Mouse (Mus musculus) forebrain, postnatal 0 days (tissue): ENCODE measurements around the gene Gm49339. TPM values are rescaled to one million over a fixed set of nuclear protein-coding genes. Genes with fewer than 3 reads are reported as not detected.
"Not testable (repeated sequence)": the region's sequence is repeated elsewhere in the genome, so short reads cannot be mapped to it uniquely, and the experiment has no call there.

ENCODE experiments used
- ATAC-seq: fragments of 200-750 bp; cut with Nextera tagmentation; 2 replicates; pipeline ENCODE4 v1.8.0; 2017; ENCODE audit warnings: mild to moderate bottlenecking, moderate library complexity
- DNase-seq: peaks from one replicate; pipeline ENCODE4 v3.0.0-alpha.2; 2015
- H3K27ac ChIP-seq: fragments of 300-500 bp; sonication (generic); 2 replicates; pipeline ENCODE4 v1.5.1; 2014; ENCODE audit warnings: low read depth, mild to moderate bottlenecking, antibody characterized with exemption, low read length, moderate library complexity, mixed read lengths
- H3K27me3 ChIP-seq: fragments of 300-500 bp; sonication (generic); 2 replicates; pipeline ENCODE4 v1.6.1; 2014; ENCODE audit warnings: mild to moderate bottlenecking, low read length, mixed read lengths; ENCODE audit not compliant: insufficient read depth
- H3K36me3 ChIP-seq: fragments of 300-500 bp; sonication (generic); 2 replicates; pipeline ENCODE4 v1.6.1; 2014; ENCODE audit warnings: mild to moderate bottlenecking, moderate library complexity; ENCODE audit not compliant: insufficient read depth
- H3K4me1 ChIP-seq: fragments of 300-500 bp; sonication (generic); 2 replicates; pipeline ENCODE4 v1.6.1; 2014; ENCODE audit warnings: antibody characterized with exemption; ENCODE audit not compliant: insufficient read depth
- H3K4me2 ChIP-seq: fragments of 300-500 bp; sonication (generic); 2 replicates; pipeline ENCODE4 v1.6.1; 2014; ENCODE audit warnings: low read depth, mild to moderate bottlenecking, moderate library complexity
- H3K4me3 ChIP-seq: fragments of 300-500 bp; sonication (generic); 2 replicates; pipeline ENCODE4 v1.5.1; 2014; ENCODE audit warnings: low read depth, low read length, mixed read lengths
- H3K9ac ChIP-seq: fragments of 300-500 bp; sonication (generic); 2 replicates; pipeline ENCODE4 v1.6.1; 2014; ENCODE audit warnings: mild to moderate bottlenecking
- H3K9me3 ChIP-seq: fragments of 300-500 bp; sonication (generic); 2 replicates; pipeline ENCODE4 v1.6.1; 2016; ENCODE audit warnings: low read length
- CTCF ChIP-seq: sonication (generic); IDR thresholded peaks from 2 replicates; pipeline ENCODE4 v1.5.1; 2016; ENCODE audit warnings: antibody characterized with exemption, control low read depth, low read depth
- WGBS: fragments of 180-500 bp; shearing (Covaris S2); extraction: QIAGEN DNeasy Blood & Tissue Kit; methylation state at CpG from one replicate; pipeline ENCODE4 v1.1.7; 2014; 5-methylcytosine and 5-hydroxymethylcytosine counted together
- polyA plus RNA-seq: library from polyadenylated mRNA; unstranded; fragments of >200 nt; fragmentation: Nextera tagmentation; extraction: Ambion mirVana; gene quantifications from 2 replicates; pipeline ENCODE4 v1.2.1, GENCODE M21; 2015
- total RNA-seq: library from RNA; depleted of rRNA; stranded (reverse); fragments of >200 nt; gene quantifications from 2 replicates; pipeline ENCODE4 v1.2.3, GENCODE M21; 2014

Gm49339 gene
- total and polyA plus RNA-seq, 2 experiments from 2014 or later: 0.10 to 0.38 TPM

DNA sequence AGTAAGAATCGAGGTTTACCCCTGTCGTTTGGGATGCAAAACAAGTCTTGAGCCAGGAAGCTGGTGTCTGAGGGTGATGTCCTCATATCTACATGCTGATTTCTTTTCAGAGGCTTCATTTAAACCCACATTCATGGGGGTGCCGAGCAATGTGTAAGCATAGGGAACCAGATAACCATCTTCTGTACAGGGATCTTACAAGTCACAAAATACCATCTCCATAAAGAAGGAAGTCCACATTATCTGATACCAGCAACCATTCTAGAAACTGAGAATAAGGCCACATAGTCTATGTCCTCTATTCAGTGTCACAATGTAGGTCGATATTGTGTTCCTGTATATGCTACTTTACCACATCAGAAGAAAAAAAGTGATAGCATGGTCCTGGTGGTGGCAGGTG, 24.0 kb upstream of the Gm49339 start:
- Histone ChIP-seq H3K4me1 (no peaks in the 10 kb centered on the region), H3K4me3 (no peak overlapping the region), H3K36me3 (no peaks in the 10 kb centered on the region), H3K27ac (no peak overlapping the region), H3K27me3 (no peaks in the 10 kb centered on the region), H3K4me2 (no peak overlapping the region), H3K9ac (no peak overlapping the region), H3K9me3 (no peaks in the 10 kb centered on the region)
- TF ChIP-seq CTCF: no peak
- 85% methylated on average over 4 of the region's 4 CpGs for WGBS
- DNase-seq: no peak
- ATAC-seq: no peak

DNA sequence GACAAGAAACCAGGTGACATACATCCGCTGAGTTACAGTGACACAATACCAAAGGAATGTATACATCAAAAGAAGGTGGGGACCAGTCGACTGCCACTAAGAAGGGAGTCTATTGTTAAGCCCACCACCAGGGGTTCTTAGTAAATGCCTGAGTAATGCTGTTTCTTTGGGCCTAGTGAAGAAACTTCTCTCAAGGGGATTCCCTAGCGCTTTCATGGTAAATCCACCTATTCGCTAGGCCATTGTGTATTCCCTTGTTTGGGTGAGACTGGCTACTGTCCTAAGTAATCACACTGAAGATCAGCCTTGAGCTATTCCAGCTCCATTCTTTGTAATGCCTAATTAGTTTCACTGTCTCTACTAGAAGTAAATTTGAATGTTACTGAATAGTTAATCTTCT, 16.6 kb upstream of the Gm49339 start:
- not testable (repeated sequence) for H3K9ac ChIP-seq, H3K9me3 ChIP-seq, H3K4me1 ChIP-seq, H3K27ac ChIP-seq, H3K4me3 ChIP-seq, H3K4me2 ChIP-seq, DNase-seq, H3K36me3 ChIP-seq, ATAC-seq, H3K27me3 ChIP-seq
- 27% methylated on average over 4 of the region's 4 CpGs for WGBS

- not testable (repeated sequence) for DNase-seq, H3K27me3 ChIP-seq, H3K9me3 ChIP-seq, H3K36me3 ChIP-seq, H3K9ac ChIP-seq, H3K4me3 ChIP-seq, H3K4me1 ChIP-seq, H3K27ac ChIP-seq, H3K4me2 ChIP-seq, ATAC-seq
- no CpG with 5 or more reads among the region's 2 CpGs for WGBS
Measured at GRCm38 (mm10) chr10:51490691-51491090, 10.3 kb downstream of the Gm49339 start, which contains the start of gene Lilrb4a. Gene Lilrb4a, plus strand, starts transcription at chr10:51490956.

- no peak for TF ChIP-seq CTCF
- H3K9ac ChIP-seq: no peak overlapping the region
- no peaks in the 10 kb centered on the region for H3K36me3 ChIP-seq
- no peaks in the 10 kb centered on the region for H3K9me3 ChIP-seq
- no peaks in the 10 kb centered on the region for H3K4me1 ChIP-seq
- H3K4me3 ChIP-seq: no peak overlapping the region
- H3K27ac ChIP-seq: no peak overlapping the region
- H3K27me3 ChIP-seq: no peaks in the 10 kb centered on the region
- no peak for DNase-seq
- no peak overlapping the region for H3K4me2 ChIP-seq
- ATAC-seq: no peak
Measured at GRCm38 (mm10) chr10:51520021-51520420, 39.6 kb downstream of the Gm49339 start.

- Histone ChIP-seq H3K36me3 (no peaks in the 10 kb centered on the region), H3K4me2 (no peak overlapping the region), H3K27me3 (no peaks in the 10 kb centered on the region), H3K27ac (no peak overlapping the region), H3K4me1 (no peaks in the 10 kb centered on the region), H3K9ac (no peak overlapping the region), H3K4me3 (no peak overlapping the region), H3K9me3 (no peaks in the 10 kb centered on the region)
- DNase-seq (no peak), ATAC-seq (no peak)
- TF ChIP-seq CTCF: no peak
Measured at GRCm38 (mm10) chr10:51521453-51521852, 41.0 kb downstream of the Gm49339 start.

DNA sequence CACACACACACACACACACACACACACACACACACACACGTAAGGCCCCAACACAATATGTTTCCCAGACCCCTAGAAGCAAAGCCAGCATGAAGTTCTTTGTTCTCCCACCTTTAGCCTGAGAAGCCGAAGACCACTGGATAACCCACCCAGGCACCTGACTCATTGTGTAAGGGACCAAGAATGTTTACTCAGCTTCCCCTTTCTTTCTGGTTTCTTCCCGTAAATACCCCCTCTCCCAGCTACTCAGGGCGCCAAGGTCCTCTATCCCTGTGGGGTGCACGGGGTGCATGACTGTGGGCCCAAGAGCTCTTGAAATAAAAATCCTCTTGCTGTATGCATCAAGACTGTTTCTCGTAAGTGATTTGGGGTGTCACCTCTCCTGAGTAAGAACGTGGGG, 45.7 kb downstream of the Gm49339 start:
- no peak for DNase-seq
- Histone ChIP-seq H3K4me3 (no peak overlapping the region), H3K9ac (no peak overlapping the region), H3K4me2 (no peak overlapping the region), H3K27me3 (no peaks in the 10 kb centered on the region), H3K4me1 (no peaks in the 10 kb centered on the region), H3K36me3 (no peaks in the 10 kb centered on the region), H3K9me3 (no peaks in the 10 kb centered on the region), H3K27ac (no peak overlapping the region)
- no peak for TF ChIP-seq CTCF
- no peak for ATAC-seq
- 69% methylated on average over 7 of the region's 7 CpGs for WGBS

GRCm38 (mm10) chr10:51526633-51527032, 46.2 kb downstream of the Gm49339 start:
- Histone ChIP-seq H3K4me2 (no peak overlapping the region), H3K4me1 (no peaks in the 10 kb centered on the region), H3K27ac (no peak overlapping the region), H3K9me3 (no peaks in the 10 kb centered on the region), H3K27me3 (no peaks in the 10 kb centered on the region), H3K36me3 (no peaks in the 10 kb centered on the region), H3K9ac (no peak overlapping the region), H3K4me3 (no peak overlapping the region)
- no peak for DNase-seq
- ATAC-seq: no peak
- no peak for TF ChIP-seq CTCF
- WGBS: 74% methylated on average over 4 of the region's 4 CpGs

DNA sequence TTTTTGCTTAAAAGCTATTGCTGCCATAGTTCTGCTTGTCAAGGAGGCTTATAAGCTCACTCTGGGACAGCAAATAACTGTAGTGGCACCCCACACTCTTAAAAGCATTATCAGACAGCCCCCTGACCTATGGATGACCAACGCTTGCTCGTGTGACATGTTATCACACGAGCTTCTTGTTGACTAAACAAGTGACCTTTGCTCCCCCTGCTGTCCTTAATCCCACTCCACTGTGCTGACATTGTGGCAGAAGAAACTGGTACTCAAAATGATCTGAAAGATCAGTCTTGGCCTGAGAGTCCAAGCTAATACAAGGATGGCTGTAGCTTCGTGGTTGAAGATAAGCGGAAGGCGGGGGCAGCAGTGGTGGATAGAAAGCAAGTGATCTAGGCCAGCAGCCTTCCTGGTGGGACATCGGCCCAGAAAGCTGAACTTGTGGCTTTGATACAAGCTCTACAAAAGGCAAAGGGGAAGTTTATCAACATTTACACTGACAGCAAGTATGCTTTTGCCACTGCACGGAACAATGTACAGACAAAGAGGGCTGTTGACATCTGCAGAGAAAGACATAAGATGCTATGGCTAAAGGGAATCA, 48.5 kb downstream of the Gm49339 start:
- Histone ChIP-seq H3K4me2 (no peak overlapping the region), H3K4me3 (no peak overlapping the region), H3K27ac (no peak overlapping the region), H3K9ac (no peak overlapping the region), H3K4me1 (no peaks in the 10 kb centered on the region), H3K36me3 (no peaks in the 10 kb centered on the region), H3K27me3 (no peaks in the 10 kb centered on the region), H3K9me3 (no peaks in the 10 kb centered on the region)
- DNase-seq (no peak), ATAC-seq (no peak)
- TF ChIP-seq CTCF: no peak
- 81% methylated on average over 8 of the region's 8 CpGs for WGBS
